Mouse (Mus musculus) monocyte, adult 5-6 weeks (primary cell): ENCODE measurements around the gene Fgfr2. TPM values are rescaled to one million over a fixed set of nuclear protein-coding genes. Genes with fewer than 3 reads are reported as not detected.
"Not testable (repeated sequence)": the region's sequence is repeated elsewhere in the genome, so short reads cannot be mapped to it uniquely, and the experiment has no call there.

Experiments
- ATAC-seq: fragments of 153-309, 156-312 bp; replicated peaks from 2 replicates; pipeline ENCODE4 v1.8.0; 2017; ENCODE audit warnings: mild to moderate bottlenecking; ENCODE audit not compliant: low TSS enrichment, insufficient number of reproducible peaks, severe bottlenecking, poor library complexity, low FRiP score
- total RNA-seq: library from RNA; stranded (forward); fragments of 200-1000, 200-491, 200-594 nt; gene quantifications from 3 replicates; pipeline ENCODE4 v1.2.3, GENCODE M21; 2017

The Fgfr2 gene
- total RNA-seq, 1 experiment from 2014 or later = not detected

- no peak for ATAC-seq
Measured at GRCm38 (mm10) chr7:130617591-130617990, 2505.6 kb downstream of the Fgfr2 start.

GRCm38 (mm10) chr7:130613973-130614372 lies 2509.2 kb downstream of the Fgfr2 start:
- no peak for ATAC-seq

GRCm38 (mm10) chr7:130606958-130607357 lies 2516.2 kb downstream of the Fgfr2 start:
- ATAC-seq = no peak

- no peak for ATAC-seq
Measured at GRCm38 (mm10) chr7:130605111-130605510, 2518.0 kb downstream of the Fgfr2 start.

- ATAC-seq = no peak
Measured at GRCm38 (mm10) chr7:130604390-130604789, 2518.8 kb downstream of the Fgfr2 start.

- ATAC-seq = no peak
Measured at GRCm38 (mm10) chr7:130603556-130603955, 2519.6 kb downstream of the Fgfr2 start.

GRCm38 (mm10) chr7:130602804-130603203 lies 2520.3 kb downstream of the Fgfr2 start:
- no peak for ATAC-seq

GRCm38 (mm10) chr7:130600546-130600945 lies 2522.6 kb downstream of the Fgfr2 start:
- ATAC-seq = no peak

- no peak for ATAC-seq
Measured at GRCm38 (mm10) chr7:130600074-130600473, 2523.1 kb downstream of the Fgfr2 start.

- ATAC-seq = no peak
Measured at GRCm38 (mm10) chr7:130597546-130597945, 2525.6 kb downstream of the Fgfr2 start.

- not testable (repeated sequence) for ATAC-seq
Measured at GRCm38 (mm10) chr7:130596079-130596855, 2526.9 kb downstream of the Fgfr2 start.

- not testable (repeated sequence) for ATAC-seq
Measured at GRCm38 (mm10) chr7:130593375-130594239, 2529.5 kb downstream of the Fgfr2 start.

- 0 out of 2 replicates have a peak, but pooled peaks have one; percentile 7 for ATAC-seq
Measured at GRCm38 (mm10) chr7:130592975-130593374, 2530.2 kb downstream of the Fgfr2 start.

- ATAC-seq = no peak
Measured at GRCm38 (mm10) chr7:130590845-130591437, 2532.2 kb downstream of the Fgfr2 start.

GRCm38 (mm10) chr7:130590081-130590828 lies 2532.9 kb downstream of the Fgfr2 start:
- no peak for ATAC-seq

GRCm38 (mm10) chr7:130586521-130587072 lies 2536.6 kb downstream of the Fgfr2 start:
- ATAC-seq = no peak

GRCm38 (mm10) chr7:130578607-130579006 lies 2544.5 kb downstream of the Fgfr2 start:
- no peak for ATAC-seq

- ATAC-seq = no peak
Measured at GRCm38 (mm10) chr7:130578066-130578465, 2545.1 kb downstream of the Fgfr2 start.
